Mouse (Mus musculus) intestine, embryonic 15.5 days (tissue): ENCODE results near the gene Mad2l1bp. TPM values are rescaled to one million over a fixed set of nuclear protein-coding genes. Genes with fewer than 3 reads are reported as not detected.

Source experiments
- ATAC-seq: fragments of 200-750 bp; cut with Nextera tagmentation; 2 replicates; pipeline ENCODE4 v1.8.0; 2017; ENCODE audit warnings: moderate TSS enrichment, moderate library complexity
- H3K27ac ChIP-seq: fragments of 300-500 bp; sonication (generic); 2 replicates; pipeline ENCODE4 v1.5.1; 2015; ENCODE audit warnings: mild to moderate bottlenecking, inconsistent platforms
- H3K27me3 ChIP-seq: fragments of 300-500 bp; sonication (generic); replicated peaks from 2 replicates; pipeline ENCODE4 v1.6.1; 2015; ENCODE audit warnings: inconsistent platforms
- H3K36me3 ChIP-seq: fragments of 300-500 bp; sonication (generic); 2 replicates; pipeline ENCODE4 v1.6.1; 2015; ENCODE audit warnings: inconsistent platforms
- H3K4me1 ChIP-seq: fragments of 300-500 bp; sonication (generic); replicated peaks from 2 replicates; pipeline ENCODE4 v1.6.1; 2015; ENCODE audit warnings: inconsistent platforms
- H3K4me2 ChIP-seq: fragments of 300-500 bp; sonication (generic); replicated peaks from 2 replicates; pipeline ENCODE4 v1.6.1; 2015; ENCODE audit warnings: mild to moderate bottlenecking, inconsistent platforms
- H3K4me3 ChIP-seq: fragments of 300-500 bp; sonication (generic); replicated peaks from 2 replicates; pipeline ENCODE4 v1.5.1; 2015; ENCODE audit warnings: inconsistent platforms
- H3K9ac ChIP-seq: fragments of 300-500 bp; sonication (generic); 2 replicates; pipeline ENCODE4 v1.6.1; 2015; ENCODE audit warnings: inconsistent platforms
- H3K9me3 ChIP-seq: fragments of 300-500 bp; sonication (generic); 2 replicates; pipeline ENCODE4 v1.6.1; 2016; ENCODE audit warnings: inconsistent platforms
- WGBS: fragments of 180-500 bp; shearing (Covaris S2); methylation state at CpG from one replicate; pipeline ENCODE4 v1.1.7; 2015; 5-methylcytosine and 5-hydroxymethylcytosine counted together
- polyA plus RNA-seq: library from polyadenylated mRNA; unstranded; fragments of >200 nt; fragmentation: Nextera tagmentation; extraction: Ambion mirVana; gene quantifications from 2 replicates; pipeline ENCODE4 v1.2.1, GENCODE M21; 2015

The Mad2l1bp gene
- polyA plus RNA-seq, 1 experiment from 2014 or later, result 33.8 TPM

- peak; percentile 99 for ATAC-seq
- Histone ChIP-seq H3K27ac (no peak within 1 kb of the TSS), H3K4me1 (peaks cover 6% of the 10 kb centered on the region), H3K9me3 (no peaks in the 10 kb centered on the region), H3K36me3 (peaks cover 17% of the 10 kb centered on the region), H3K9ac (peak within 1 kb of the TSS; percentile 48), H3K4me3 (peak within 1 kb of the TSS; percentile 47), H3K4me2 (peak within 1 kb of the TSS; percentile 90), H3K27me3 (no peaks in the 10 kb centered on the region)
- 6% methylated on average over 37 of the region's 37 CpGs for WGBS
Observed at GRCm38 (mm10) chr17:46143578-46144423, 9.6 kb downstream of the Mad2l1bp start, which contains the start of gene Rsph9. Gene Rsph9, minus strand, starts transcription at chr17:46144216.

- Histone ChIP-seq H3K9ac (no peak overlapping the region), H3K36me3 (no peaks in the 10 kb centered on the region), H3K4me1 (peaks cover 6% of the 10 kb centered on the region), H3K27me3 (no peaks in the 10 kb centered on the region), H3K9me3 (no peaks in the 10 kb centered on the region), H3K4me2 (no peak overlapping the region), H3K4me3 (no peak overlapping the region), H3K27ac (no peak overlapping the region)
- 82% methylated on average over 3 of the region's 3 CpGs for WGBS
- no peak for ATAC-seq
Observed at GRCm38 (mm10) chr17:46139872-46140271, 13.5 kb downstream of the Mad2l1bp start.

GRCm38 (mm10) chr17:46138563-46139236 is 14.7 kb downstream of the Mad2l1bp start:
- H3K9ac ChIP-seq, result no peak overlapping the region
- ATAC-seq, result no peak
- H3K27ac ChIP-seq, result no peak overlapping the region
- H3K4me2 ChIP-seq, result no peak overlapping the region
- H3K4me1 ChIP-seq, result peaks cover 5% of the 10 kb centered on the region
- no peaks in the 10 kb centered on the region for H3K27me3 ChIP-seq
- H3K36me3 ChIP-seq, result no peaks in the 10 kb centered on the region
- H3K9me3 ChIP-seq, result no peaks in the 10 kb centered on the region
- WGBS, result 67% methylated on average over 8 of the region's 8 CpGs
- no peak overlapping the region for H3K4me3 ChIP-seq

- 71% methylated on average over 8 of the region's 8 CpGs for WGBS
Observed at GRCm38 (mm10) chr17:46132862-46133261, 20.5 kb downstream of the Mad2l1bp start.

GRCm38 (mm10) chr17:46132058-46132718 is 21.2 kb downstream of the Mad2l1bp start:
- H3K27ac ChIP-seq, result no peak overlapping the region
- no peak overlapping the region for H3K4me3 ChIP-seq
- H3K4me2 ChIP-seq, result no peak overlapping the region
- no peaks in the 10 kb centered on the region for H3K4me1 ChIP-seq
- H3K9ac ChIP-seq, result no peak overlapping the region; the same call in 1 of the 2 replicates
- peak; percentile 42 for ATAC-seq
- no peaks in the 10 kb centered on the region for H3K27me3 ChIP-seq
- no peaks in the 10 kb centered on the region for H3K9me3 ChIP-seq
- 14% methylated on average over 12 of the region's 12 CpGs for WGBS
- H3K36me3 ChIP-seq, result peaks cover 20% of the 10 kb centered on the region; the same call in 1 of the 2 replicates

More at GRCm38 (mm10) chr17:46132862-46133261, 20.5 kb downstream of the Mad2l1bp start:
- Histone ChIP-seq H3K9ac (no peak overlapping the region), H3K36me3 (peaks cover 17% of the 10 kb centered on the region; the same call in 1 of the 2 replicates), H3K4me3 (no peak overlapping the region), H3K4me1 (no peaks in the 10 kb centered on the region), H3K4me2 (no peak overlapping the region), H3K27ac (no peak overlapping the region), H3K9me3 (no peaks in the 10 kb centered on the region), H3K27me3 (no peaks in the 10 kb centered on the region)
- no peak for ATAC-seq

GRCm38 (mm10) chr17:46129741-46130498 is 23.4 kb downstream of the Mad2l1bp start:
- H3K27ac ChIP-seq, result no peak overlapping the region
- ATAC-seq, result peak; percentile 37; the same call in 1 of the 2 replicates

GRCm38 (mm10) chr17:46127814-46128493 is 25.4 kb downstream of the Mad2l1bp start:
- H3K27me3 ChIP-seq, result no peaks in the 10 kb centered on the region
- no peak overlapping the region for H3K4me2 ChIP-seq
- H3K4me3 ChIP-seq, result no peak overlapping the region
- WGBS, result 76% methylated on average over 6 of the region's 6 CpGs
- peaks cover 55% of the 10 kb centered on the region for H3K36me3 ChIP-seq
- no peaks in the 10 kb centered on the region for H3K4me1 ChIP-seq
- H3K9me3 ChIP-seq, result no peaks in the 10 kb centered on the region
- H3K27ac ChIP-seq, result no peak overlapping the region
- no peak for ATAC-seq
- no peak overlapping the region for H3K9ac ChIP-seq

More at GRCm38 (mm10) chr17:46129741-46130498, 23.4 kb downstream of the Mad2l1bp start:
- H3K36me3 ChIP-seq, result peaks cover 42% of the 10 kb centered on the region
- WGBS, result 76% methylated on average over 13 of the region's 13 CpGs
- no peak overlapping the region for H3K4me3 ChIP-seq
- no peaks in the 10 kb centered on the region for H3K4me1 ChIP-seq
- no peaks in the 10 kb centered on the region for H3K27me3 ChIP-seq
- H3K9ac ChIP-seq, result no peak overlapping the region
- no peak overlapping the region for H3K4me2 ChIP-seq
- no peaks in the 10 kb centered on the region for H3K9me3 ChIP-seq

- no peaks in the 10 kb centered on the region for H3K9me3 ChIP-seq
- H3K4me2 ChIP-seq, result no peak overlapping the region
- no peak for ATAC-seq
- no peak overlapping the region for H3K4me3 ChIP-seq
- no peaks in the 10 kb centered on the region for H3K4me1 ChIP-seq
- H3K27me3 ChIP-seq, result no peaks in the 10 kb centered on the region
- H3K9ac ChIP-seq, result no peak overlapping the region
- H3K27ac ChIP-seq, result no peak overlapping the region
- WGBS, result 69% methylated on average over 6 of the region's 6 CpGs
- H3K36me3 ChIP-seq, result peaks cover 62% of the 10 kb centered on the region
Observed at GRCm38 (mm10) chr17:46126608-46127007, 26.7 kb downstream of the Mad2l1bp start.

- no peak overlapping the region for H3K4me2 ChIP-seq
- no peak overlapping the region for H3K9ac ChIP-seq
- no peak overlapping the region for H3K4me3 ChIP-seq
- no peaks in the 10 kb centered on the region for H3K9me3 ChIP-seq
- no peaks in the 10 kb centered on the region for H3K4me1 ChIP-seq
- peaks cover 66% of the 10 kb centered on the region for H3K36me3 ChIP-seq
- WGBS, result 86% methylated on average over 12 of the region's 12 CpGs
- H3K27me3 ChIP-seq, result no peaks in the 10 kb centered on the region
- no peak for ATAC-seq
- H3K27ac ChIP-seq, result no peak overlapping the region
Observed at GRCm38 (mm10) chr17:46123953-46124700, 29.2 kb downstream of the Mad2l1bp start.

- Histone ChIP-seq H3K4me3 (no peak overlapping the region), H3K27me3 (no peaks in the 10 kb centered on the region), H3K27ac (no peak overlapping the region), H3K4me1 (no peaks in the 10 kb centered on the region), H3K9me3 (no peaks in the 10 kb centered on the region), H3K36me3 (peaks cover 61% of the 10 kb centered on the region), H3K4me2 (no peak overlapping the region), H3K9ac (no peak overlapping the region)
- ATAC-seq, result no peak
- WGBS, result 95% methylated on average over 4 of the region's 4 CpGs
Observed at GRCm38 (mm10) chr17:46123285-46123684, 30.1 kb downstream of the Mad2l1bp start.

- peaks cover 58% of the 10 kb centered on the region for H3K36me3 ChIP-seq
- no peak overlapping the region for H3K27ac ChIP-seq
- H3K4me2 ChIP-seq, result no peak overlapping the region
- ATAC-seq, result no peak
- no peaks in the 10 kb centered on the region for H3K4me1 ChIP-seq
- WGBS, result 98% methylated on average over 4 of the region's 4 CpGs
- no peaks in the 10 kb centered on the region for H3K27me3 ChIP-seq
- no peak overlapping the region for H3K4me3 ChIP-seq
- H3K9ac ChIP-seq, result no peak overlapping the region
- no peaks in the 10 kb centered on the region for H3K9me3 ChIP-seq
Observed at GRCm38 (mm10) chr17:46122791-46123190, 30.6 kb downstream of the Mad2l1bp start.
